Mouse (Mus musculus): ENCODE measurements around the gene Exoc3l4. TPM values are rescaled to one million over a fixed set of nuclear protein-coding genes. Genes with fewer than 3 reads are reported as not detected.

Exoc3l4 gene
- polyA plus RNA-seq, 1 experiment, result 23.2 TPM

DNA sequence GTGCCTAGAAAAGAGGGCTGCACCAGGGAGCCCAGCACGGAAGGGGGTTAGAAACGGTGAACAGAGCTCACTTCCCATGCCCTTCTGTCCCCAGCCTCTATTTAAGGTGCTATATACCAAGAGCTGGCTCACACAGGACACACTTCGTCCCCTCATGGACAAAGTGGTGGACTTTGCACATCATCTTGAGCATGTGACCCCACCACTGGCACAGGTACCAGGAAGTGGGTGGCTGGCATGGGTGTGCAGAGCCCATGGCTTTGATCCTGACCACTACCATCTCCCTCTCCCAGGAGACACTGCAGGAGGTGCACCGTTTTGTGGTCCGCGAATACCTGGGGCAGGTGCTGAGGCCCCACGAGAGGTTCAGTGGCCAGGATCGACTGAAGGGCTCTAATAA lies 11.5 kb downstream of the Exoc3l4 start:
- H3K4me3 ChIP-seq, result peak overlapping the region; percentile 39
- H3ac ChIP-seq (ENCODE audit: control insufficient read depth, insufficient read length), result no peak overlapping the region
- H3K36me3 ChIP-seq (ENCODE audit: control insufficient read depth, insufficient read depth), result no peaks in the 10 kb centered on the region
- no peaks in the 10 kb centered on the region for H3K27me3 ChIP-seq (ENCODE audit: control insufficient read depth, insufficient read depth, insufficient read length)
- TF ChIP-seq POLR2A (IDR thresholded peaks at IDR 0.05; ENCODE audit: insufficient read length, low read depth), result no peak
- TF ChIP-seq SRF (IDR thresholded peaks at IDR 0.05; ENCODE audit: control insufficient read depth, insufficient read length, low read depth), result no peak
- TF ChIP-seq TCF12 (IDR thresholded peaks at IDR 0.05; ENCODE audit: insufficient read depth, poor library complexity, severe bottlenecking), result no peak
- no peak for TF ChIP-seq MAX (IDR thresholded peaks at IDR 0.05; ENCODE audit: low read depth)
- TF ChIP-seq POLR2AphosphoS2 (IDR thresholded peaks at IDR 0.05; ENCODE audit: insufficient read length, low read depth), result no peak
- no peak for TF ChIP-seq MYOD1 (IDR thresholded peaks at IDR 0.05; ENCODE audit: control insufficient read depth in 1 of 3, insufficient read length in 2 of 3, low read depth in 2 of 3)
- no peak for TF ChIP-seq CEBPB (IDR thresholded peaks at IDR 0.05; ENCODE audit: insufficient read depth, poor library complexity, severe bottlenecking)
- no peak for TF ChIP-seq TCF3 (IDR thresholded peaks at IDR 0.05; ENCODE audit: insufficient read length, low read depth)
- TF ChIP-seq REST (IDR thresholded peaks at IDR 0.05; ENCODE audit: insufficient read depth, insufficient read length), result no peak
- no peak for TF ChIP-seq USF1 (IDR thresholded peaks at IDR 0.05; ENCODE audit: low read depth)
- no peak for TF ChIP-seq E2F4 (IDR thresholded peaks at IDR 0.05; ENCODE audit: insufficient read depth)
- no peak for TF ChIP-seq MYOG (IDR thresholded peaks at IDR 0.05; ENCODE audit: control insufficient read depth in 1 of 3, insufficient read depth in 1 of 3, insufficient read length in 2 of 3, low read depth in 2 of 3)
- H3K79me2 ChIP-seq (ENCODE audit: control insufficient read depth, insufficient read depth), result no peaks in the 10 kb centered on the region
- H3K4me2 ChIP-seq (ENCODE audit: low read depth), result peak overlapping the region; percentile 98

DNA sequence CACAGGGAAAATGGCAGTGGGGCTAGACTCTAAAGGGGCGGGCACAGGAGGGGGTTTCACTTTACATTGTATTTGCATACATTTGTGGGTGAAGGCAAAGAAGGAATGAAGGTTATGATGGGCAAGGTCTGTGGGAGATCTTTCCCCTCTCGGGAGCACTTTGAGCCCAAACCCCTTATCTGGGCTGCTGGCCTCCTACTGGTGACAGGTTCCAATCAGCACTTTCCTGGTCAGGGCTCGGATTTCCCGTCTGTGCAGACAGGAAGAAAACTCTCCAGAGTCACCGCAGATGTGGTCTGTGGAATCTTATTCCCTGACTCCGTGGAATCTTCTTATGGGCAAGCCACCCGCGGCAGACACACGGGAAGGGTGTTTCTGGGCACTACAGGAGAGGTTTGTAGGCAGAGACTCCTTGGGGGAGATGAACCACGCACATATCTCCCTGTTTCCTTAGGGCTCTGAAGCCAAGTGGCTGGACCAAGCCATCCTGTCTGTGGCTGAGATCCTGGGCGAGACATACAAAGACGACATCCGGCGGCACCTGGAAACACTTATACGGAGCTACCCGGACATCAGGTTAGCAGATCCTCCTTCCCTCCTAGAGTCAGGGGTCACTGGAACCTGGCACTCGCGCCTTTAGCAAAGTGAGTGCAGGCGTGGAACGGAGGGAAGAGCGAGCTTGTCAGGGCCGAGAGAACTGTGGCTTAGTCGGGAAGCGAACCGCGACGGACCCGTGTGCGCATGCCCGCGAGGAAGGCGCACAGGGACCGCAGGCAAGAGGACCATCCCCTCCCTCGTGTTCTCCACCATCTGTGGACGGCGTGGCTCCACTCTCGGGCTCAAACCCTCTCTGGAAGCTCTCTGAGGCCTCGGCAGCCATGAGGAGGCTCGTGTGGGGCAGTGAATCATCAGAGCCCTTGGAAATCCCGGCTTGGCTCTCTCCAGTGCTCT lies 12.4 kb downstream of the Exoc3l4 start:
- Histone ChIP-seq H3K79me2 (ENCODE audit: control insufficient read depth, insufficient read depth) (no peaks in the 10 kb centered on the region), H3K4me3 (peak overlapping the region; percentile 39), H3K36me3 (ENCODE audit: control insufficient read depth, insufficient read depth) (no peaks in the 10 kb centered on the region), H3ac (ENCODE audit: control insufficient read depth, insufficient read length) (peak overlapping the region; percentile 5), H3K27me3 (ENCODE audit: control insufficient read depth, insufficient read depth, insufficient read length) (no peaks in the 10 kb centered on the region), H3K4me2 (ENCODE audit: low read depth) (peak overlapping the region; percentile 98)
- peak; percentile 99 for TF ChIP-seq POLR2AphosphoS2 (IDR thresholded peaks at IDR 0.05; ENCODE audit: insufficient read length, low read depth)
- peak in 1 of 3 experiments; percentile 9 for TF ChIP-seq MYOG (IDR thresholded peaks at IDR 0.05; ENCODE audit: control insufficient read depth in 1 of 3, insufficient read depth in 1 of 3, insufficient read length in 2 of 3, low read depth in 2 of 3)
- peak; percentile 92 for TF ChIP-seq POLR2A (IDR thresholded peaks at IDR 0.05; ENCODE audit: insufficient read length, low read depth)
- TF ChIP-seq TCF12 (IDR thresholded peaks at IDR 0.05; ENCODE audit: insufficient read depth, poor library complexity, severe bottlenecking), result no peak
- TF ChIP-seq MYOD1 (IDR thresholded peaks at IDR 0.05; ENCODE audit: control insufficient read depth in 1 of 3, insufficient read length in 2 of 3, low read depth in 2 of 3), result peak in 1 of 3 experiments; percentile 19
- TF ChIP-seq MAX (IDR thresholded peaks at IDR 0.05; ENCODE audit: low read depth), result peak; percentile 25
- no peak for TF ChIP-seq USF1 (IDR thresholded peaks at IDR 0.05; ENCODE audit: low read depth)
- no peak for TF ChIP-seq E2F4 (IDR thresholded peaks at IDR 0.05; ENCODE audit: insufficient read depth)

DNA sequence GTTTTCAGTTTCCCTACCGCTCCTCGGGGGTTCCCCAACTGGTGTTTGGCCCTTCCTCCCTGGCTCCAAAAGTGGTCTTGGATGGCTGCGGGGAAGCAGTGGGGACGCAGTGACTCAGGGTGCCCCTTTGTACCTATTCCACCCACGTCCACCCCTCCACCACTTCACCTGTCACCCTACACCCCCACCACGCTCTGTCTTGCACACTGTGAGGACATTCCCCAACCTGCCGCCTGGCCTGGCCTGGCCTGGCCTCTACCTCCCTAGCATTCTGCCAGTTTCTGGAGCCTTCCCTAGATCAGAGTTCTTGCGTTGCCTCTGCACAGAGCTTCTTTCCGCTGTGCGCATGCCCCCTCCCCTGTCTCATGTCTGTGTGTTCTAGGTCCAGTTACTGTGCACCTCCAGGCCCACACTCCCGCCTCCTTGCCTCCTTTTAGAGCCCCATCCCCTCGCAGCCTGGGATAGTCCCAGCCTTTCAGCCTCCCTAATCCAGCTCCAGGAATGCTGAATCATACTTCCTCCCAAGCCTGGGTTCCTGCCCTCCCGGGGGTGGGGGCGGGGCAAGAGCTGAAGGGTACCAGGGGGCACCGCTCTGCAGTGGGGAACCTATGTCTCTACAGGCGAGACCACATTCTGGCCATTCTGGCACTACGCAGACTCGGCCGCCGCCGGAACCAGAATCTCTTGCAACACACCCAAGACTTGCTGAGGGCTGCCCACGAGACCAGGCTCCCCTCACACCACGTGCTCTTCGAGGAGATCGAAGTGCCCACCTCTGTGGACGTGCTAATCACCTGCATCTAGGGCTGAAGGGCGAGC lies 13.4 kb downstream of the Exoc3l4 start:
- no peak for TF ChIP-seq MYOG (IDR thresholded peaks at IDR 0.05; ENCODE audit: control insufficient read depth in 1 of 3, insufficient read depth in 1 of 3, insufficient read length in 2 of 3, low read depth in 2 of 3)
- no peak for TF ChIP-seq TCF12 (IDR thresholded peaks at IDR 0.05; ENCODE audit: insufficient read depth, poor library complexity, severe bottlenecking)
- no peak for TF ChIP-seq MAX (IDR thresholded peaks at IDR 0.05; ENCODE audit: low read depth)
- no peak for TF ChIP-seq REST (IDR thresholded peaks at IDR 0.05; ENCODE audit: insufficient read depth, insufficient read length)
- no peak for TF ChIP-seq E2F4 (IDR thresholded peaks at IDR 0.05; ENCODE audit: insufficient read depth)
- peak; percentile 59 for TF ChIP-seq POLR2AphosphoS2 (IDR thresholded peaks at IDR 0.05; ENCODE audit: insufficient read length, low read depth)
- no peak for TF ChIP-seq SRF (IDR thresholded peaks at IDR 0.05; ENCODE audit: control insufficient read depth, insufficient read length, low read depth)
- peak; percentile 52 for TF ChIP-seq POLR2A (IDR thresholded peaks at IDR 0.05; ENCODE audit: insufficient read length, low read depth)
- TF ChIP-seq USF1 (IDR thresholded peaks at IDR 0.05; ENCODE audit: low read depth), result peak; percentile 67
- TF ChIP-seq CEBPB (IDR thresholded peaks at IDR 0.05; ENCODE audit: insufficient read depth, poor library complexity, severe bottlenecking), result 0 out of 2 replicates have a peak, but pooled peaks have one; percentile 12
- peak in 1 of 3 experiments; percentile 62 for TF ChIP-seq MYOD1 (IDR thresholded peaks at IDR 0.05; ENCODE audit: control insufficient read depth in 1 of 3, insufficient read length in 2 of 3, low read depth in 2 of 3)
- no peak for TF ChIP-seq TCF3 (IDR thresholded peaks at IDR 0.05; ENCODE audit: insufficient read length, low read depth)
- Histone ChIP-seq H3ac (ENCODE audit: control insufficient read depth, insufficient read length) (peak overlapping the region; percentile 5), H3K27me3 (ENCODE audit: control insufficient read depth, insufficient read depth, insufficient read length) (no peaks in the 10 kb centered on the region), H3K4me2 (ENCODE audit: low read depth) (peak overlapping the region; percentile 98), H3K79me2 (ENCODE audit: control insufficient read depth, insufficient read depth) (no peaks in the 10 kb centered on the region), H3K36me3 (ENCODE audit: control insufficient read depth, insufficient read depth) (no peaks in the 10 kb centered on the region), H3K4me3 (peak overlapping the region; percentile 39)
